Mouse (Mus musculus) cerebellum, adult 2 months (tissue): Measurements from ENCODE around the gene Rpa2. TPM values are rescaled to one million over a fixed set of nuclear protein-coding genes. Genes with fewer than 3 reads are reported as not detected.
"Not testable (repeated sequence)": the region's sequence is repeated elsewhere in the genome, so short reads cannot be mapped to it uniquely, and the experiment has no call there.

ENCODE experiments used
- DNase-seq, 2 experiments: peaks; one replicate each; pipeline ENCODE4 v3.0.0; 2021
- H3K27ac ChIP-seq: fragments of 200-500 bp; 2 replicates; pipeline ENCODE4 v1.5.1; 2012; ENCODE audit warnings: low read length, control low read depth, inconsistent platforms; ENCODE audit not compliant: insufficient read depth
- H3K27me3 ChIP-seq: fragments of 200-500 bp; 2 replicates; pipeline ENCODE4 v1.6.1; 2012; ENCODE audit warnings: inconsistent platforms, mild to moderate bottlenecking, low read length, moderate library complexity; ENCODE audit not compliant: control insufficient read depth, insufficient read depth
- H3K4me1 ChIP-seq: fragments of 200-500 bp; 2 replicates; pipeline ENCODE4 v1.6.1; 2011; ENCODE audit warnings: low read length; ENCODE audit not compliant: control insufficient read depth, insufficient read depth
- H3K4me3 ChIP-seq: fragments of 200-500 bp; replicated peaks from 2 replicates; pipeline ENCODE3; 2011; ENCODE audit warnings: mild to moderate bottlenecking, low read depth, low read length, control low read depth; ENCODE audit not compliant: insufficient read depth
- CTCF ChIP-seq: fragments of 200-500 bp; IDR thresholded peaks from 2 replicates; pipeline ENCODE4 v1.5.1; 2011; ENCODE audit warnings: low read depth, mild to moderate bottlenecking, control low read depth, low read length, moderate library complexity, borderline replicate concordance; ENCODE audit not compliant: insufficient read depth
- POLR2A ChIP-seq: fragments of 200-500 bp; IDR thresholded peaks from 2 replicates; pipeline ENCODE4 v1.6.1; 2011; ENCODE audit warnings: low read length, control low read depth, borderline replicate concordance; ENCODE audit not compliant: insufficient read depth
- WGBS: fragments of 180-500 bp; shearing (Covaris S2); methylation state at CpG from one replicate; pipeline ENCODE4 v1.1.7; 2018; 5-methylcytosine and 5-hydroxymethylcytosine counted together
- polyA plus RNA-seq: library from polyadenylated mRNA; depleted of rRNA; stranded (reverse); fragments of >200 nt; gene quantifications from 2 replicates; pipeline ENCODE4 v1.2.3, GENCODE M21; 2012

Rpa2 gene
- polyA plus RNA-seq, 1 experiment = 21.3 TPM

- no peak overlapping the region for H3K27ac ChIP-seq
- TF ChIP-seq CTCF = no peak
- no peak overlapping the region for H3K4me3 ChIP-seq
- no peaks in the 10 kb centered on the region for H3K27me3 ChIP-seq
- DNase-seq = no peak
- no peaks in the 10 kb centered on the region for H3K4me1 ChIP-seq
- 80% methylated on average over 6 of the region's 6 CpGs for WGBS
Observed at GRCm38 (mm10) chr4:132749258-132749982, 18.7 kb upstream of the Rpa2 start.

GRCm38 (mm10) chr4:132752992-132753391 is 15.1 kb upstream of the Rpa2 start:
- H3K4me1 ChIP-seq = no peaks in the 10 kb centered on the region
- no peak for TF ChIP-seq POLR2A
- TF ChIP-seq CTCF = no peak
- WGBS = 71% methylated on average over 6 of the region's 6 CpGs
- H3K27me3 ChIP-seq = no peaks in the 10 kb centered on the region
- no peak for DNase-seq
- no peak overlapping the region for H3K27ac ChIP-seq
- H3K4me3 ChIP-seq = no peak overlapping the region

GRCm38 (mm10) chr4:132756974-132757373 is 11.2 kb upstream of the Rpa2 start, which contains the start of gene Smpdl3b:
Smpdl3b (minus strand) TSS chr4:132757252.
- peak; percentile 42 to 48 for DNase-seq
- Histone ChIP-seq H3K27ac (no peak within 1 kb of the TSS), H3K4me1 (no peaks in the 10 kb centered on the region), H3K27me3 (no peaks in the 10 kb centered on the region), H3K4me3 (peak within 1 kb of the TSS; percentile 35)
- under 1% methylated on average over 22 of the region's 22 CpGs for WGBS
- peak; percentile 44; the same call in 1 of the 2 replicates for TF ChIP-seq CTCF
- no peak for TF ChIP-seq POLR2A

GRCm38 (mm10) chr4:132757633-132758351 is 10.3 kb upstream of the Rpa2 start:
- DNase-seq = no peak
- no peaks in the 10 kb centered on the region for H3K27me3 ChIP-seq
- no peak overlapping the region for H3K4me3 ChIP-seq
- no peak overlapping the region for H3K27ac ChIP-seq
- 89% methylated on average over 7 of the region's 7 CpGs for WGBS
- no peak for TF ChIP-seq POLR2A
- TF ChIP-seq CTCF = no peak
- no peaks in the 10 kb centered on the region for H3K4me1 ChIP-seq

GRCm38 (mm10) chr4:132760296-132760695 is 7.8 kb upstream of the Rpa2 start:
- TF ChIP-seq POLR2A = no peak
- TF ChIP-seq CTCF = no peak
- no peak overlapping the region for H3K27ac ChIP-seq
- H3K27me3 ChIP-seq = no peaks in the 10 kb centered on the region
- DNase-seq = no peak
- no peak overlapping the region for H3K4me3 ChIP-seq
- WGBS = 57% methylated on average over 3 of the region's 3 CpGs
- H3K4me1 ChIP-seq = no peaks in the 10 kb centered on the region

- 57% methylated on average over 6 of the region's 6 CpGs for WGBS
- TF ChIP-seq POLR2A (no peak), CTCF (no peak)
- Histone ChIP-seq H3K27ac (no peak overlapping the region), H3K27me3 (no peaks in the 10 kb centered on the region), H3K4me1 (no peaks in the 10 kb centered on the region), H3K4me3 (no peak overlapping the region)
- no peak for DNase-seq
Observed at GRCm38 (mm10) chr4:132762602-132763001, 5.5 kb upstream of the Rpa2 start.

GRCm38 (mm10) chr4:132763125-132763524 is 5.0 kb upstream of the Rpa2 start:
- not testable (repeated sequence) for H3K4me3 ChIP-seq, H3K4me1 ChIP-seq, H3K27ac ChIP-seq, H3K27me3 ChIP-seq, DNase-seq
- WGBS = 82% methylated on average over 3 of the region's 3 CpGs

GRCm38 (mm10) chr4:132771776-132772175 is 3.6 kb downstream of the Rpa2 start:
- WGBS = 89% methylated on average over 9 of the region's 9 CpGs

More at GRCm38 (mm10) chr4:132771776-132772175, 3.6 kb downstream of the Rpa2 start:
- Histone ChIP-seq H3K27ac (no peak overlapping the region), H3K4me1 (no peaks in the 10 kb centered on the region), H3K27me3 (no peaks in the 10 kb centered on the region), H3K4me3 (no peak overlapping the region)
- no peak for TF ChIP-seq POLR2A
- no peak for TF ChIP-seq CTCF
- no peak for DNase-seq
